Mouse (Mus musculus) liver, adult 2 months (tissue): ENCODE data around the gene Fip1l1. TPM values are rescaled to one million over a fixed set of nuclear protein-coding genes. Genes with fewer than 3 reads are reported as not detected.

Source experiments
- DNase-seq: peaks from one replicate; pipeline ENCODE4 v3.0.0-alpha.2; 2011; ENCODE audit warnings: low read depth, low spot score; ENCODE audit errors: extremely low read depth
- H3K27ac ChIP-seq: fragments of 200-500 bp; replicated peaks from 2 replicates; pipeline ENCODE4 v1.5.1; 2012; ENCODE audit warnings: low read depth, mild to moderate bottlenecking, control low read depth, inconsistent platforms, low read length; ENCODE audit not compliant: insufficient read depth
- H3K27me3 ChIP-seq: fragments of 200-500 bp; 2 replicates; pipeline ENCODE4 v1.6.1; 2012; ENCODE audit warnings: mild to moderate bottlenecking, moderate library complexity, low read length, inconsistent platforms; ENCODE audit not compliant: control insufficient read depth, insufficient read depth
- H3K36me3 ChIP-seq: fragments of 200-500 bp; 2 replicates; pipeline ENCODE4 v1.6.1; 2012; ENCODE audit warnings: low read length, inconsistent platforms; ENCODE audit not compliant: control insufficient read depth, insufficient read depth
- H3K4me1 ChIP-seq: fragments of 200-500 bp; 2 replicates; pipeline ENCODE4 v1.6.1; 2011; ENCODE audit warnings: low read length; ENCODE audit not compliant: control insufficient read depth, insufficient read depth
- H3K4me3 ChIP-seq: fragments of 200-500 bp; 2 replicates; pipeline ENCODE4 v1.5.1; 2011; ENCODE audit warnings: low read depth, mild to moderate bottlenecking, control low read depth, low read length, moderate library complexity; ENCODE audit not compliant: insufficient read depth
- H3K79me2 ChIP-seq: fragments of 200-500 bp; 2 replicates; pipeline ENCODE4 v1.6.1; 2012; ENCODE audit warnings: inconsistent platforms, mild to moderate bottlenecking, low read length, moderate library complexity; ENCODE audit not compliant: control insufficient read depth, insufficient read depth
- H3K9ac ChIP-seq: fragments of 200-500 bp; 2 replicates; pipeline ENCODE4 v1.6.1; 2012; ENCODE audit warnings: low read depth, mild to moderate bottlenecking, control low read depth, inconsistent platforms, low read length
- CTCF ChIP-seq: fragments of 200-500 bp; IDR thresholded peaks from 2 replicates; pipeline ENCODE4 v1.5.1; 2011; ENCODE audit warnings: low read depth, low read length, control low read depth
- POLR2A ChIP-seq: fragments of 200-500 bp; IDR thresholded peaks from 2 replicates; pipeline ENCODE4 v1.6.1; 2011; ENCODE audit warnings: low read length, control low read depth; ENCODE audit not compliant: insufficient read depth; ENCODE audit errors: extremely low read depth
- WGBS: fragments of 180-500 bp; shearing (Covaris S2); methylation state at CpG from one replicate; pipeline ENCODE4 v1.1.7; 2018; 5-methylcytosine and 5-hydroxymethylcytosine counted together
- polyA plus RNA-seq: library from polyadenylated mRNA; depleted of rRNA; stranded (reverse); fragments of >200 nt; gene quantifications from 2 replicates; pipeline ENCODE4 v1.2.3, GENCODE M21; 2012
- total RNA-seq: library from RNA; depleted of rRNA; stranded (reverse); fragments of >200 nt; gene quantifications from 2 replicates; pipeline ENCODE4 v1.2.3, GENCODE M21; 2014

Fip1l1 gene
- total and polyA plus RNA-seq, 2 experiments = 13.7 to 21.9 TPM

DNA sequence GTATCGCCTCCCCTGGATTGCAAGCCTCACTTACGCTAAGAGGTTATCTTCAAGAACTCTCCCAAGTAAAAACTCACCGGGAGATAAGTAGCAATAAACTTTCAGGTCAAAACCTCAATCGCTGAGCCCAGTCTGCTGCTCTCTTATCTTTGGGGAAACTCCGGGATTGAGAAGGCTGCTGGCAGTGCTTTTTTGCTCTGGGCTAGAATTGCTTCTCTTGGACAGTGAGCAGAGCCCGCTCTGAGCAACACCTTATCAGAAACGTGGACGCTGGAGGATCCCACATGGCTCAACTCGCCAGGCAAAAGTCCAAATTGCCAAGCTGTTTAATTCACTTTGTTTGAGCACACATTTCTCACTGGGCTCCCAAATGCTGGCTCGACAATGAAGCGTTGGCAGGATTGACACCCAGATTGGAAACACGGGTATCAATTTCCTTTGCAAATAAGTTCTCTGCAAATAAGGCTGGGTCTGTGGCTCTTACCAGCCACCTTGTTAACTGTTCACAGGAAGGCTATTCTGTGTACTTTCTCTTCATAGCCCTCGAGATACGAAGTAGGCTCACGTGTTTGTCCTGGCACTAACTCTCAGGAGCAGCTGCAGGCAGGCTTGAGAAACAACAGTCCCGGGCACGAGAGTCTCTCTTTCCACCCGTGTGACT is 78.4 kb downstream of the Fip1l1 start:
- H3K9ac ChIP-seq = no peak overlapping the region
- H3K36me3 ChIP-seq = no peaks in the 10 kb centered on the region
- no peaks in the 10 kb centered on the region for H3K79me2 ChIP-seq
- no peak for TF ChIP-seq POLR2A
- no peak for TF ChIP-seq CTCF
- peak; percentile 76 for DNase-seq
- no peak overlapping the region for H3K4me3 ChIP-seq
- H3K4me1 ChIP-seq = peaks cover 7% of the 10 kb centered on the region; the same call in 1 of the 2 replicates
- H3K27ac ChIP-seq = no peak overlapping the region
- 16% methylated on average over 18 of the region's 18 CpGs for WGBS
- H3K27me3 ChIP-seq = no peaks in the 10 kb centered on the region

DNA sequence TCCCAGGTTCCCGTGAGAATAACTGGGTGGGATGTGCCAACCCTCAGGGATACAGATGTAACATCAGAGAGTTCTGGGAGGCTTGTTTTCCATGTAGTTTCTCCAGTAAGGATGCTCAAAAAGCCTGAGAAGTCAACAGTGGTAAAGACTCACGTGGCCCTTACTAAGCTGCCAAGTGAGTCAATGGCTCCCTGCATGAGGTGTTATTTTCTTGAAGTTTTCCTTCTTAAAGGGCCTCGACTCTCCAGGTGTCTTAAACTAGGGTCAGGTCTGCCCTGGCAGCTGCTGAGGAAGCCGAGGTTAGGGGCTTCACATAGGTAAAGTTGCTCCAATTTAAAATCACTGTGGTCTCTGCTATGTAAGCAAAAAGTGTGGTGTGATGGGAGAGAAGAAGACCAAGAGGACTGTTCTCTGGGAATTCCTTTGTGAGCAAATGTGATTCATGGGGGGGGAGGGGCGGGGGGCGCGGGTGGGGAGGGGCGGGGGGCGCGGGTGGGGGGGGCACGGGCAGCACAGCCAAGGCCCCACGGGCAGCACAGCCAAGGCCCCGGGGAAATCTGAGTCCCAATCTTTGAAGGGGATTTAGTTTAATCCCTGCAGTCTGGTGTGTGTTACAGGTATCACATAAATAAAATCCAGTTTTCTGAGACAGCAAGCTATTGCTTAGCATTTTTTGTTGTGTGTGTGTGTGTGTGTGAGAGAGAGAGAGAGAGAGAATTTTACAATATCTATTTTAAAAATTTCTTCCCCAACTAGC is 82.7 kb downstream of the Fip1l1 start:
- DNase-seq = no peak
- Histone ChIP-seq H3K9ac (no peak overlapping the region), H3K36me3 (no peaks in the 10 kb centered on the region), H3K79me2 (no peaks in the 10 kb centered on the region), H3K4me3 (no peak overlapping the region), H3K27ac (no peak overlapping the region), H3K4me1 (peaks cover 7% of the 10 kb centered on the region; the same call in 1 of the 2 replicates), H3K27me3 (no peaks in the 10 kb centered on the region)
- 73% methylated on average over 6 of the region's 13 CpGs for WGBS
- no peak for TF ChIP-seq POLR2A

DNA sequence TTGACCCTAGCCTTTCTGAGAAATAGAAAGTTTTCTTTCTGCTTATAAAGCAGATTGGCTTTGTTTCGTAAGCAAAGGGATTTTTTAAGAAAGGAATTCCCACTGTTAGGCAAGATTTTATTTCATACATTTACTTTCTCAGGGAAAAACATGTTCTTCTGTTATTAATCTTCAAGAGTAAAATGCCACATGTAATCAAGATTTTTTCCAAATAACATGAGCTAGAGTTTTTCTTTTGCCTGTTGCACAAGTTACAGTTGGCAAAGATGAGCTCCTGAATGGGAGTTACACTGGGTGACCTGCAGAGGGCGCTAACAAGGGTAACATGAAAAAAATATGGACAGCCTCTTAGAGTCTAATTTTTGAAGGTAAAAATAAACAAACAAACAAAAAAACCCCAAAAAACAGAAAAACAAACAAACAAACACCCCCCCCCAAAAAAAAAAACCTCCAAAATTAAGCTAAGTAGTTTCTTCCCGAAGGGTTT is 83.4 kb downstream of the Fip1l1 start:
- Histone ChIP-seq H3K4me1 (peaks cover 3% of the 10 kb centered on the region; the same call in 1 of the 2 replicates), H3K27ac (no peak overlapping the region), H3K36me3 (no peaks in the 10 kb centered on the region), H3K79me2 (no peaks in the 10 kb centered on the region), H3K4me3 (no peak overlapping the region), H3K27me3 (no peaks in the 10 kb centered on the region), H3K9ac (no peak overlapping the region)
- peak; percentile 30; the same call in 1 of the 2 replicates for TF ChIP-seq CTCF
- no peak for TF ChIP-seq POLR2A
- 67% methylated on average over 3 of the region's 3 CpGs for WGBS
- peak; percentile 35 for DNase-seq

DNA sequence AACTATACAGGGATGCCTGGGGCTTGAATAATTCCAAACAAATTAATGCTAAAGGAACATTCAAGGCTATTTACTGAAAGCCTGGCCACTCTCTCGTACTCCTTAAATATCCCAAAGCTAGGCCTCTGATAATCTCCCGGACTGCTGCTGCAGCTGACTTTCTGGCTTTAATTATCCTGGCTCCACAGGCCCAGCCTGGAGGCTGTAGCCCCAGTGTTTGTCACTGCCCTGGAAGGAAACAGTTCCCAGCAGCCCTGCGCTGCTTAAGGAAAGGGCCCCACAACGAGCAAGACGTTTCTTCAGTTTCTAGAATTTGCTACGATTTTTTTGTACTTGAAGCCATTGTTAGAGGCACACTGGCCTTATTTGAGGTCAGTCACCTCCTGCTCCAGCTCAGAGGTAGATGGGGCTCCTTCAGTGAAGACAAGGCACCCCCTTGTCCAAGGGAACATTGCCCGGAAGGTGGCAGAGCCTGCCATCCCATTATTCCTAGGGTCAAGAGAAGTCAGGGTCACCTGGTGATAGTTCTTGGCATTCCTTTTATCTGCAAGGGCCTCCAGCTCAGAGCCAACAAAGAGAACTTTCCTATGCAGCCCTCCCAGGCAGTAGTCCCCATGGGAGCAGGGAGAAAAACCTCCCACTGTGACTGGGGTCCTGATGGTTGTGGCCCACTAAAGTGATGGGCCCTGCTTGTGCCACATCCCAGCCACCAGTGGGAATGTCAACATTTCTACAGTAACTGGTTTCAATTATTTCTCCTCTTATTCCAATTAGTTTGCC is 86.6 kb downstream of the Fip1l1 start:
- H3K4me3 ChIP-seq = no peak overlapping the region
- no peak for TF ChIP-seq POLR2A
- TF ChIP-seq CTCF = no peak
- no peaks in the 10 kb centered on the region for H3K36me3 ChIP-seq
- H3K9ac ChIP-seq = no peak overlapping the region
- no peaks in the 10 kb centered on the region for H3K79me2 ChIP-seq
- no peaks in the 10 kb centered on the region for H3K27me3 ChIP-seq
- no peak overlapping the region for H3K27ac ChIP-seq
- 85% methylated on average over 7 of the region's 7 CpGs for WGBS
- H3K4me1 ChIP-seq = peaks cover 5% of the 10 kb centered on the region
- no peak for DNase-seq

DNA sequence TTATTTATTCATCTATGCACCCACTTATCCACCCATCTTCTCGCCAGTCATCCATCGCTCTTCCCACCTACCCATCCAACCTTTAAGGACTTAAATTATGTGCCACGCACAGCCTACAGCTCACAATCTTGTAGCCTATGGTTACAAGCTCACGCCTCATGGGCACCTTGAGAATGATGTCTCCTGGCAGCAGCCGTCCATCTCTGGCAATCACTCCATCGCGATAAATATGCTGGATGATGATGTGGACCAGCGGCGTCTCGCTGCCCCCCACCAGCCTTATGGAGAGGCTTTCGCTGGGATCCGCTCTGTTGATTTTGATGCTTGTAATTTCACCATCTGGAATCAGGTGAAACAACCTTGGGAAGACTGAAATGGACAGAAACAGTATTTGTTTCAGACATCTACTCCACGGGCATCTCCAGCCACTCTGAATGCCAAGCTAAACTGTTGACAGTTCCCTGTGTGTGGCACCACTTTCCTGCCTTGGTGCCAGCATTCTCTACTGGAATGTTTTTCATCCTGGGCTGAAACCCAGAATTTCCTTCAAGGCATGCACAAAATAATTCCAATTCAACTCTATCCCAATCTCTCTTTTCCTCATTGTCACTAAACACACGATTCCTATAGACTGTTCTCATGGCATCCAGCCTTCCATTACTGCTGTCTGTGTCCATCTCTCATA is 88.2 kb downstream of the Fip1l1 start:
- DNase-seq = peak; percentile 62
- H3K9ac ChIP-seq = no peak overlapping the region
- H3K27ac ChIP-seq = no peak overlapping the region
- H3K27me3 ChIP-seq = no peaks in the 10 kb centered on the region
- H3K4me1 ChIP-seq = peaks cover 5% of the 10 kb centered on the region
- no peaks in the 10 kb centered on the region for H3K36me3 ChIP-seq
- no peak overlapping the region for H3K4me3 ChIP-seq
- 83% methylated on average over 14 of the region's 14 CpGs for WGBS
- no peaks in the 10 kb centered on the region for H3K79me2 ChIP-seq
- no peak for TF ChIP-seq POLR2A
- TF ChIP-seq CTCF = no peak
